Mouse (Mus musculus): ENCODE measurements at regions not wholly inside any gene's neighbourhood (a gene's known extent, or its start where the extent isn't known, plus 50 kb on each side); places are given as distances from the start of the nearest gene placed in this dataset.

DNA sequence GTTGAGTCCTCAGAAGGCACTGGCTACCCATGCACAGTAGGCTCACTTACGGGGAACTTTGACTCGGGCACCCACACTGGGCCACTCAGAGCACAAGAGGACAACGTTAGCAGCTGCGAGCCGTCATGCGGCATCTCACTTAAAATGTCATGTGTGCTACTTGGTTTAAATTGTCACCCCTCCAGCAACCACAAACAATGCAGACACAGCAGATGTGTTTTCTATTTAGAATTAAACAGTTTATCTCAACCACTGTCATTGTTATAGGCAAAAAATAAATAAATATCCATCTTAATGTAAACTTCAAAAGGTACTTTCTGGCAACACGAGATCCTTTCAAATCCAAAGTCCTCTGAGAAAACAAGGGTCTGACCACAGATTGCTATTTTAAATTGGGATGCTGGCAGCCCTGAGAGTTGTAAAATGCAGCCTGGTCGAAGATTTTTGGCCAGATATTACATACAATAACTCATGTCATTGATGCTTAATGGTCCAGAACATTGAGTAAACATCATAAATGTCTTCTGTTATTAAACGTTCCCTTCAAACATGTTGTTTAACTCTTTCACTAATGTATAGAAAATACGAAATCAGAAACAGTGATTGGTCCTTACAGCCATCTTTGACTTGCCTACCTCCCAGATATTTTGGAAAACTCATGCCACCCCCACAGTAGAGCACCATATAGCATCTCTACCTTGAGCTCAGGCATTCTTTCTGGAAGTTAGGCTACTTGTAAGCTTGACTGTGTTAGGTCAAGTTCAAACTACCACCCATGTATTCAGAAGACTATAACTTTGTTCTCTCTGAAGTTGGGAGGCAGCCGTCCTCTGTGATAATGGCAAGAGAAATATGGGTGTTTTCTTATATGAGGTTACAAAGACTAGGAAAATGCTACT is 232.8 kb upstream of the Tcf21 start:
- DNase-seq: peak; percentile 74

DNA sequence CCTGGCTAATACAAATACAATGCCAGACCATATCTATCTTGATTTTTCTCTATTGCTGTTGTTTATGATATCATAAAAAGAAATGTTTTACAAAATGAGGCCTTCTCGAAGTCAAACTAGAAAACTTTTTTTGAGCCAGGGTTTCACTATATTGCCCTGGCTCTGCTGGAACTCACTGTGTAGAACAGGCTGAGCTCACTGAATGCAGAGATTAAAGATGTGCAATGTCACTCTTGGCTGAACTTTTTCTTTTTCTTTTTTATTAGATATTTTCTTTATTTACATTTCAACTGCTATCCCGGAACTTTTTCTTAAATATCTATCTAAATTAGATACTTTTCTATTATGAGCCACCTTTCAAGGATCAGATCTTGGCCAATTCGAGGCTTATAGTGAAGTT is 224.5 kb upstream of the Tcf21 start:
- DNase-seq: no peak

- DNase-seq: no peak
Measured at GRCm38 (mm10) chr10:23031491-23032126, 211.6 kb upstream of the Tcf21 start.

DNA sequence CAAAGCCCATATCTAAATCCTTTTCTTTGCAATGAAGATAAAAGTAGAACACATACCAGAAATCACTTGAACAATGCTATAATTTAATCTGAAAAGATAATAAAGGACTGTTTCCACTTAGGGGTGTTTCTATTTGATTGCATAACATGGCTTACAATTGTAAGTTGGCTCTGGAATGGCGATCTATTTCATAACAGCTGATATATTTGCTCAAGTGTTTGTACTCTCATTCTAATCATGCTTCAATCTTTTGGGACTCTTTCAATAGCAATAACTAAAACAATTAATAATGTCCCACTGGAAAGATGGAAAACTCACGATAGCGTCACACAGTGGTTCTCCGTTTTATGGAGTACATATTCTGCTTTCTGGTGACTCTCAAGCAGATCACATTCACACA is 208.0 kb upstream of the Tcf21 start:
- no peak for DNase-seq

GRCm38 (mm10) chr10:23017151-23017678 is 197.2 kb upstream of the Tcf21 start:
- DNase-seq: no peak

- no peak for DNase-seq
Measured at GRCm38 (mm10) chr10:23015935-23016694, 196.1 kb upstream of the Tcf21 start.

DNA sequence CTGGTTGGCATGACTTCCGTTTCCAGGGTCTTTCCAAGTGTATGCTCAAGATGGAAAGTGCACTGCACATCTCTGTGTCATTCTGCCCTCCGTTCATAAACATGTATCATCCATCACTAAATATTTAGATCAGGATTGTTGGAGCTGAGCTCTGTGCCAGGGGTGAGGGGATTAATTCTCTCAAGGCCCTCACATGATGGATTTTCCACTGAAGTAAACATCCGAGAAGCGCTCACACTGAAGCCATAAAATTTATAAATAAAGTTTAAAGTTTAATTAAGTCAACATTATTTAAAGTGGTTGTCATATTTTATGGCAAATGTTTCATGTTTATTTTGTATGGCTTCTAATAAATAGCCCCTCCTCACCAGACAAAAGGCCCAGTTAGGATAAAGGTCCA is 190.7 kb upstream of the Tcf21 start:
- peak; percentile 48 for DNase-seq

DNA sequence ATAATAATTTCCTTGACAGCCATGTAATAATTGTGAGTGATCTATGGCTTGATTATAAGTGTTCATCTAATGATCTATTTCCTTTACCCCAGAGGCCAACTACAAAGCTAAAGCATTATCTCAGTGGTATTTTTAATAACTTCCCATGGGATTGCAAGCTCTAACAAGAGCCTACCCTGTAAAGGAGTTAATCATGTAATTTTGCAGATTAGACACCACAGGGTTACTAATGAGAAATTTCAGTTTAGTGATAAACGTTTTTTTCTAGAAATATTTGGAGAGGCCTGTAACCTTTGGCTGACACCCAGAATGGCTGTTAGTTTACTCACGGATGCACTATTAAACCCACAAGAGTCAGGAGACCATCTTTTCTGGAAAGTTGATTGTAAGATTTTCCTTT is 190.2 kb upstream of the Tcf21 start:
- peak; percentile 73 for DNase-seq

DNA sequence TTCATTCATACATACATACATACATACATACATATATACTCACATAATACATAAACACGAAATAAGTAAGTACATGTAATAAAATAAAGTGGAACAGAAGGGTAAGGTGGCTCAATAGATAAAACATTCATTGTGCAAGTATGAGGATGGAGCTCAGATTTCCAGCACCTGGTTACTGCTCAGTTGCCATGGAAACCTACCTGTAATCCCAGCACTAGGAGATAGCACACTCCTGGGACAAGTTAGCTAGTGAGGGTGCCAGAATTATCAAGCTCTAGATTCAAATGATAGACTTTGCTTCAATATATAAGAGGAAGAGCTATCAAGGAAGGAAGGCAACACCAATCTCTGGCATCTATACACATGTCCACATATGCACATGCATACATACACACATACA is 184.8 kb upstream of the Tcf21 start:
- DNase-seq: no peak

DNA sequence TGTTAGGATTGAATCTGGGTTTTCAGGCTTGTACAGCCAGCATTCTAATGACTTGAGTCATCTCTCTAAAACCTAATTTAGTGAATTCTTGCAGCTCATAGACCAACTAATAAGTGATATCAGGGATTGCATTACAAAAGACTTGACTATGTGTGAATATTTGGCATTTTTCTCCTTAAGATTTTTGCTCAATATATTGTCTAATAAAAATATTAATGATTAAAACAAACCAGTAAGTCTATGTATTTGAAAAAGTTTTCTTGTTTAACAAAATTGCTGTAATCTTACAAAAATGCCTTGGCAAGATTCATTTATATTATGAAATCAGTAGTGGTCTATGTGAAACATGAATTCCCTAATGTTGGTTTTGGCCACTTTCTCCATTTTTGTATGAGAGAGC is 183.7 kb upstream of the Tcf21 start:
- DNase-seq: no peak

DNA sequence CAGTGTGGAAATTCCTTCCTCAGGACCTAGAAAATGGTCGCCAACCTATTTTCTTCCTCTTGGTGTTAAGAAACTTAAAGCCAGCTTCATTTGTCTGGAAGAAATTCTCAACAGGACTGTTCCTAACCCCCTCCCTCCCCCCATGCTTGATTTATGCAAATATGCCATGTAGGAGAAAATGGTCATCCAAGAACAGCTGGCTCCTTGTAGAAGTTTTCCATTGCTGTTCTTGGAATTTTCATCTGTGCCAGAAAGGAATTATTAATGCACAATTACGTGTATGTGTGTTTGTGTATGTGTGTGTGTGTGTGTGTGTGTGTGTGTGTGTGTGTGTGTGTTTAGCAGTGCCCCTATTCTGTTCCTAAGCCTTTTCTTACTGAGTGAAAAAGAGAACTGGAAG is 178.6 kb upstream of the Tcf21 start:
- DNase-seq: no peak

DNA sequence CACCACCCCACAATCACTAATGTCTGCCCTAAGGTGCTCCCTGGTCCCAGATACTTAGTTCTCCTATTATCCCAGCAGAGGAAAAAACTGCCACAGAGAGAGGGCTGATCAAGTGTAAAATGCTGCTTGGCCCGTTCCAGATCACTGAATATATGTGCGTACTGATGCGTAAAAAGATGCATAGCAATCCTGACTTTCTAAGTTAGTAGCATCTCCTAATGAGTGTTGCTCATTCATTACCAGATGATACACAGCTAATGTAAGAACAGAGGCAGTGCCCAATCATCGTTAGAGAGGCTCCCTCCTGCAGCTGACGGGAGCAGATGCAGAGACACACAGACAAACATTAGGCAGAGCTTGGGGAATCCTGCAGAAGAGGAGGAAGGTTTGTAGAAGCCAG is 177.6 kb upstream of the Tcf21 start:
- DNase-seq: no peak

- DNase-seq: no peak
Measured at GRCm38 (mm10) chr10:22993158-22993557, 173.2 kb upstream of the Tcf21 start.

GRCm38 (mm10) chr10:22981798-22982197 is 161.8 kb upstream of the Tcf21 start:
- DNase-seq: peak; percentile 74

GRCm38 (mm10) chr10:22978442-22978841 is 158.5 kb upstream of the Tcf21 start:
- peak; percentile 39 for DNase-seq

- no peak for DNase-seq
Measured at GRCm38 (mm10) chr10:22956956-22957355, 137.0 kb upstream of the Tcf21 start.

DNA sequence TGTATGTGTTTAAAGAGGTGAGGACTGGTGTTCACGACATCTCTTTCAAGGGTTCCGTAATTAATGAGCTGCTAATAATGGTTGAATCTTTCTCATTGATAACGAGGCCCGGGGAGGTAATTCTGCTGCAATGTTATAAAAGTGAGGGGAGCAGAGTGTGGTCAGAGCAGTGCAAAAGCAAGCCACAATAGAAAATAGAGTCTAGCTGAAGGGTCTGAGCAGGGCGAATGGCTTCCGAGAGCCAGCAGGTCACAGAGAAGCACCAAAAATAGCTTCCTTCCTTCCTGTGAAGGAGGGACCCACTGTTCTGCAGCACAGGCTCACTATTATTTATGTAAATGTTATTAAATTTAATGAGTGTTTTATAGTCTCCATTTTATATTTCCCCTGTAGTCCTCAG is 133.3 kb upstream of the Tcf21 start:
- no peak for DNase-seq

GRCm38 (mm10) chr10:22944247-22944646 is 124.3 kb upstream of the Tcf21 start:
- no peak for DNase-seq

- no peak for DNase-seq
Measured at GRCm38 (mm10) chr10:22927977-22928376, 108.0 kb upstream of the Tcf21 start.

GRCm38 (mm10) chr10:22926099-22926498 is 106.1 kb upstream of the Tcf21 start:
- no peak for DNase-seq

GRCm38 (mm10) chr10:22921035-22921965 is 101.3 kb upstream of the Tcf21 start:
- DNase-seq: no peak

- peak; percentile 32 for DNase-seq
Measured at GRCm38 (mm10) chr10:22919869-22920268, 99.9 kb upstream of the Tcf21 start.
